Mouse (Mus musculus) spleen, adult 2 months (tissue): ENCODE measurements at regions not wholly inside any gene's neighbourhood (a gene's known extent, or its start where the extent isn't known, plus 50 kb on each side); places are given as distances from the start of the nearest gene placed in this dataset.

Experiments
- CTCF ChIP-seq: fragments of 200-500 bp; IDR thresholded peaks from 2 replicates; pipeline ENCODE4 v1.5.1; 2011; ENCODE audit warnings: mild to moderate bottlenecking, inconsistent platforms; ENCODE audit not compliant: insufficient read depth, insufficient read length, insufficient replicate concordance; ENCODE audit errors: extremely low read depth
- POLR2A ChIP-seq: fragments of 200-500 bp; IDR thresholded peaks from 2 replicates; pipeline ENCODE4 v1.6.1; 2011; ENCODE audit warnings: low read depth, low read length, inconsistent platforms

- no peak for TF ChIP-seq CTCF
- TF ChIP-seq POLR2A, result no peak
Observed at GRCm38 (mm10) chr3:148746234-148746633, 244.1 kb downstream of the Adgrl2 start.
